Comparison of ENCODE assay signal across 10 mouse cellular contexts in the genomic region with DNA sequence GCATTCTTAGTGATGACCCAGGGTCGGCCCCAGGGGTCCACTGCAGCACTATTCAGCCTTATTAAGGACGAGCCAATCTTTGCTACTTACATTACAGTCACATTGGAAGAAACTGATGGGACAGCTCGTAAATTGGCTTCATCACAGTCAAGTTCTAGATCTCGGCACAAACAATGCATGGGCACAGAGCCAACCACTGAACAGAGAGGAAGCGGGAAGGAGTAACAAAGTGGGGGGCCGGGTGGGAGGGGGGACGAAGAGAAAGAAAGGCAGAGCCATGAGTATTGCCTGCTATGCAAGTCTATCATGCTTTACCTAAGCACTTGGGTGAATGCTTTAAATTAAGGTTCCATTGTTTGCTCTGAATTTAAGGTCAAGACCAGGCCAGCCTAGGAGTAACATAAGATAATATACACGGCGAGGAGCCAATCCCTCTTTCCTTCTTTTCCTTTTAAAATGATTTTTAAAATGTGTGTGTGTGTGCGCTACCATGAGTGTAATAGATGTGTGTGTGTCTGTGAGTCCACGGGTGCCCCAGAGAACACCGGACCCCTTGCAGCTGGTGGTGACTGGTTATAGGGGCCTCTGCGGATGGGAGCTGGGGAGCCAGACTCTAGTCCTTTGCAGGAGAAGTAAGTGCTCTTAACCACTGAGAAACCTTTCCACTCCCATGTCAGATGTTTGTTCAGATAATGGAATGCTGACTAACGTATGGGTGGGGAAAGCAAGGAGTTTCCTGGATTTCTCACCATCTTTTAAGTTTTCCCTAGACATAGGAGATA. TPM values are rescaled to one million over a fixed set of nuclear protein-coding genes. Genes with fewer than 3 reads are reported as not detected.
DNase-seq lines count a peak whose midpoint lies in the region; ATAC-seq and TF ChIP-seq lines count a peak whose summit lies in the region.
"Had no signal": no experiment of that assay in that cellular context is flagged by ENCODE, and none has a peak within 500 bp of the region (broad histone marks: within the 10 kb centered on the region; RNA-seq: fewer than 3 reads in every experiment).

No protein-coding gene starts in this region.

- no peaks in the 10 kb centered on the region for H3K27me3 ChIP-seq in kidney, adult 2 months (replicated peaks; ENCODE audit: control insufficient read depth, insufficient read depth, low read length)
- no peaks in the 10 kb centered on the region for H3K27me3 ChIP-seq in heart, embryonic 10.5 days (ENCODE audit: insufficient read depth, poor library complexity, severe bottlenecking)
- H3K27me3 ChIP-seq in heart, embryonic 16.5 days (ENCODE audit: control insufficient read depth, insufficient read depth, low read length), result no peaks in the 10 kb centered on the region
- H3K27me3 ChIP-seq: neural tube, embryonic 12.5 days had no signal

- no peak overlapping the region for H3K27ac ChIP-seq in kidney, adult 2 months (ENCODE audit: insufficient read depth, low read depth, low read length)
- peak overlapping the region; percentile 76; the same call in 1 of the 2 replicates for H3K27ac ChIP-seq in heart, embryonic 10.5 days
- H3K27ac ChIP-seq in heart, embryonic 16.5 days (ENCODE audit: low read length), result peak overlapping the region; percentile 68
- H3K27ac ChIP-seq: neural tube, embryonic 12.5 days had no signal

- H3K4me2 ChIP-seq in heart, embryonic 16.5 days (ENCODE audit: low read depth, low read length), result no peak overlapping the region
- H3K4me2 ChIP-seq: liver, embryonic 11.5 days; neural tube, embryonic 12.5 days had no signal

- no peak overlapping the region for H3K4me3 ChIP-seq in kidney, adult 2 months (ENCODE audit: insufficient read depth, low read depth, low read length)
- no peak overlapping the region for H3K4me3 ChIP-seq in heart, embryonic 10.5 days
- no peak overlapping the region for H3K4me3 ChIP-seq in heart, embryonic 16.5 days (ENCODE audit: low read length)
- H3K4me3 ChIP-seq: neural tube, embryonic 12.5 days had no signal

- peak; percentile 8 for DNase-seq in kidney, adult 2 months
- no peak for DNase-seq in kidney, adult 9 months
- no peak for DNase-seq in heart, embryonic 10.5 days (ENCODE audit: low spot score)
- DNase-seq in lung, postnatal 25 days (ENCODE audit: low spot score), result peak; percentile 17
- DNase-seq in right cerebral cortex, postnatal 25 days, result no peak
- DNase-seq in thymus, postnatal 0 days (ENCODE audit: low spot score), result no peak
- DNase-seq: adrenal gland, postnatal 25 days had no signal

- ATAC-seq in heart, embryonic 16.5 days (replicated peaks; ENCODE audit: extremely low read depth, insufficient read depth, low FRiP score), result no peak

- no peaks in the 10 kb centered on the region for H3K36me3 ChIP-seq in kidney, adult 2 months (ENCODE audit: control insufficient read depth, insufficient read depth, low read length)
- H3K36me3 ChIP-seq in heart, embryonic 10.5 days, result 0 out of 2 replicates have a peak, but pooled peaks cover 2% of the 10 kb centered on the region
- H3K36me3 ChIP-seq in heart, embryonic 16.5 days (ENCODE audit: control insufficient read depth, insufficient read depth), result 0 out of 2 replicates have a peak, but pooled peaks cover 2% of the 10 kb centered on the region
- H3K36me3 ChIP-seq: neural tube, embryonic 12.5 days had no signal

- no peaks in the 10 kb centered on the region for H3K4me1 ChIP-seq in kidney, adult 2 months (ENCODE audit: control insufficient read depth, insufficient read depth, low read length)
- H3K4me1 ChIP-seq in heart, embryonic 10.5 days, result peaks cover 8% of the 10 kb centered on the region
- peaks cover 9% of the 10 kb centered on the region for H3K4me1 ChIP-seq in heart, embryonic 16.5 days (ENCODE audit: control insufficient read depth, insufficient read depth, low read length)

- TF ChIP-seq POLR2A in kidney, adult 2 months (IDR thresholded peaks at IDR 0.05; ENCODE audit: low read depth, low read length), result no peak

- H3K9ac ChIP-seq in heart, embryonic 16.5 days (ENCODE audit: low read length), result no peak overlapping the region
- H3K9ac ChIP-seq: neural tube, embryonic 12.5 days had no signal

- 53% methylated on average over 14 of the region's 14 CpGs for WGBS in kidney, adult 2 months
- 74% methylated on average over 14 of the region's 14 CpGs for WGBS in heart, embryonic 10.5 days
- 66% methylated on average over 14 of the region's 14 CpGs for WGBS in heart, embryonic 16.5 days

- no peak for TF ChIP-seq CTCF in kidney, adult 2 months (conservative IDR thresholded peaks at IDR 0.05; ENCODE audit: insufficient read depth, insufficient read length, low read depth, low read length)

- no peaks in the 10 kb centered on the region for H3K9me3 ChIP-seq in heart, embryonic 10.5 days
- peaks cover 8% of the 10 kb centered on the region; the same call in 1 of the 2 replicates for H3K9me3 ChIP-seq in heart, embryonic 16.5 days (replicated peaks; ENCODE audit: control insufficient read depth, low read length)
- H3K9me3 ChIP-seq: neural tube, embryonic 12.5 days had no signal

RNA-seq across cellular contexts. Expression of a gene that starts 53.2 kb away (rescaled TPM):
- polyA plus RNA-seq in kidney, adult 2 months (2012; rRNA removed), result 277 and 354 TPM in 2 replicates
- polyA plus RNA-seq in heart, embryonic 10.5 days (2016; fragmentation: Nextera tagmentation; extraction: Ambion mirVana), result 88.6 and 129 TPM in 2 replicates
- 227 and 228 TPM in 2 replicates for polyA plus RNA-seq in heart, embryonic 16.5 days (2015; fragmentation: Nextera tagmentation; extraction: Ambion mirVana)
- 61.9 and 63.0 TPM in 2 replicates for polyA plus RNA-seq in thymus, postnatal 0 days (2015; fragmentation: Nextera tagmentation; extraction: Ambion mirVana)

RNA-seq across cellular contexts. Expression of a gene that starts 53.7 kb away (rescaled TPM):
- 1.1 and 1.2 TPM in 2 replicates for polyA plus RNA-seq in kidney, adult 2 months (2012; rRNA removed)
- 24.0 and 25.1 TPM in 2 replicates for polyA plus RNA-seq in heart, embryonic 10.5 days (2016; fragmentation: Nextera tagmentation; extraction: Ambion mirVana)
- 21.6 and 27.6 TPM in 2 replicates for polyA plus RNA-seq in heart, embryonic 16.5 days (2015; fragmentation: Nextera tagmentation; extraction: Ambion mirVana)
- 32.3 and 42.4 TPM in 2 replicates for polyA plus RNA-seq in thymus, postnatal 0 days (2015; fragmentation: Nextera tagmentation; extraction: Ambion mirVana)

RNA-seq across cellular contexts. Expression of a gene that starts 55.1 kb away (rescaled TPM):
- polyA plus RNA-seq in kidney, adult 2 months (2012; rRNA removed), result 0.03 and 0.09 TPM in 2 replicates
- polyA plus RNA-seq in heart, embryonic 10.5 days (2016; fragmentation: Nextera tagmentation; extraction: Ambion mirVana), result 2.8 and 6.0 TPM in 2 replicates
- polyA plus RNA-seq in heart, embryonic 16.5 days (2015; fragmentation: Nextera tagmentation; extraction: Ambion mirVana), result 12.4 and 15.1 TPM in 2 replicates
- polyA plus RNA-seq in thymus, postnatal 0 days (2015; fragmentation: Nextera tagmentation; extraction: Ambion mirVana), result 1.3 and 1.6 TPM in 2 replicates

Comparison
In these comparisons a context has a peak if more than half of its experiments do, and no peak if none do; other contexts are left out.
1. DNase-seq: peak in kidney, adult 2 months (single experiment) and lung, postnatal 25 days (single experiment); none in kidney, adult 9 months (single experiment), heart, embryonic 10.5 days (single experiment), right cerebral cortex, postnatal 25 days (single experiment) and thymus, postnatal 0 days (single experiment).
2. RNA of a gene that starts 53.7 kb away (polyA plus RNA-seq): 32.3 to 42.4 TPM in thymus, postnatal 0 days, 21.6 to 27.6 TPM in heart, embryonic 16.5 days and 24.0 to 25.1 TPM in heart, embryonic 10.5 days; 1.1 to 1.2 TPM in kidney, adult 2 months; every median in the first group is over 10 times any median in the second.